Mouse (Mus musculus): Measurements from ENCODE around the gene Ano7.
A peak's percentile ranks its signal among the peaks of the same experiment; 100 is the strongest.
"Not testable (repeated sequence)": the region's sequence is repeated elsewhere in the genome, so short reads cannot be mapped to it uniquely, and the experiment has no call there.

Gene Ano7

DNA sequence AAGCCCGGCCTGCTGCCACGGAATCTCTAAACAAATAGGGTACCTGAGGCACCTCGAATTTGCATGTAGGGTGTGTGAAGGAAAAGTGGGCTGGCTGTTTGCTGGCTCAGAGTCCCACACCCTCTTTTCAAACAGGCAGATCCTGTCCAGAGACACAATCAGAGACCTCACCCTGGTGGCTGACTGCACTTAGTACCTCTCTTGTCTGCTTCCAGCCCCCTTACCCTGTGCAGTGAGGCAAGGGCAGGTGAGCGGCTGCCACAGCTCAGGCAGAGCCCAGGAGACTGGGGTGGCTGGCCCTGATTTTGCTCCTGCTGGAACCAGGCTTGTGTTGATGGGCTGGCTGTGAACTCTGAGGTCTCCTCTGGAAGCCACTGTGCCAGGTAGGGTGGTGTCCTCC is at the start of gene Ano7:
Ano7 (plus strand) TSS at position 266 of the 400 bp plus-strand sequence.
- no peak for DNase-seq

DNA sequence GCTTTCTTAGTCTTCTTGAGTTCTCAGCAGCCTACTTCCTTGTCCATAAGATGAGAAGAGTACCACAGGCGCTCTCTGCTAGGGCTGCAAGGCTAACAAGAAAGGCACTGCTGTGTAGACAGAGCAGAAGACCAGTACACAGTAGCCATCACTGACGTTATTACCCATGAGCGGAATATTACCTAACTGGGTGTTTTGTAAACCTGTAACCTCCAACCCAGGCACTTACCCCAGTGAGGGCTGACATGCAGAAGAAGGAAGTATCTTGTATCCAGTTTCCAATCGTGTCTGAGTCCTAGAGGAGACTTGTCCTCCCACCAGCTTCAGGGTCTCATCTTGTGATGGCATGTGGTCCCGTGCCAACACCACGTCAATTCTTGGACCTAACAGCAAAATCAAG is 49.8 kb upstream of the Ano7 start:
- DNase-seq = no peak

DNA sequence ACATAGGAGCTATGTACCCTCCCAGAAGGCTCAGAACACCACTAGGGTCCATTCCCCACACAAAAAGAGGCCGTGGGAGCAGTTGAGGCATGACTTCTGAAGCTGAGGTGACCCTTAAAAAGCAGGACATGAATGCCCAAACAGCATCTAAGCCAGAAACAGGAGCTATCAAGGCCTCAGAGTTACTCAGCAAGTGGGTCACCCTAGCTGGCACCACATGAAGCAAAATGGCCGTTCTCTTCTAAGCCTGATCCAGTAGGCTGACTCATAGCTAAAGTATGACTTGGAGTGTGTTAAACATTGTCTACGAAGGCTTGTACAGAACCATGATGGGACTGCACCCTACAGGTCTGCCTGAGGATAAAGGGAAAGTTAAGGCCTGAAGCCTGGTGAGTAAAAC is 47.3 kb upstream of the Ano7 start:
- no peak for DNase-seq

DNA sequence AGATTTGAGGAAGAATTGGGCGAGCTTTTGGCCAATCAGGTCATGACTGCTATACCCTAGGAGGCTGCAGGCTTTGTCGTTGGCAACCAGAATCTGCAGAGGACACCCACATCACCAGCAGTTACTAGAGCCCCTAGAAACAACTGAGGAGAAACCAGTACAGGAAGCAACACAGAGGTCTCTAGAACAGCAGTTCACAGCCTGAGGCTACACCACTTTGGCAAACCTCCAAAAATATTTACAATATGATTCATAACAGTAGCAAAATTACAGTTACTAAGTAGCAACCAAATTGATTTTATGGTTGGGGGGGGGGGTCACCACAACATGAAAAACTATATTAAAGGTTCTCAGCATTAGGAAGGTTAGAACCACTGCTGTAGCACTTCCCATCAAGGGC is 39.1 kb upstream of the Ano7 start:
- DNase-seq = no peak

DNA sequence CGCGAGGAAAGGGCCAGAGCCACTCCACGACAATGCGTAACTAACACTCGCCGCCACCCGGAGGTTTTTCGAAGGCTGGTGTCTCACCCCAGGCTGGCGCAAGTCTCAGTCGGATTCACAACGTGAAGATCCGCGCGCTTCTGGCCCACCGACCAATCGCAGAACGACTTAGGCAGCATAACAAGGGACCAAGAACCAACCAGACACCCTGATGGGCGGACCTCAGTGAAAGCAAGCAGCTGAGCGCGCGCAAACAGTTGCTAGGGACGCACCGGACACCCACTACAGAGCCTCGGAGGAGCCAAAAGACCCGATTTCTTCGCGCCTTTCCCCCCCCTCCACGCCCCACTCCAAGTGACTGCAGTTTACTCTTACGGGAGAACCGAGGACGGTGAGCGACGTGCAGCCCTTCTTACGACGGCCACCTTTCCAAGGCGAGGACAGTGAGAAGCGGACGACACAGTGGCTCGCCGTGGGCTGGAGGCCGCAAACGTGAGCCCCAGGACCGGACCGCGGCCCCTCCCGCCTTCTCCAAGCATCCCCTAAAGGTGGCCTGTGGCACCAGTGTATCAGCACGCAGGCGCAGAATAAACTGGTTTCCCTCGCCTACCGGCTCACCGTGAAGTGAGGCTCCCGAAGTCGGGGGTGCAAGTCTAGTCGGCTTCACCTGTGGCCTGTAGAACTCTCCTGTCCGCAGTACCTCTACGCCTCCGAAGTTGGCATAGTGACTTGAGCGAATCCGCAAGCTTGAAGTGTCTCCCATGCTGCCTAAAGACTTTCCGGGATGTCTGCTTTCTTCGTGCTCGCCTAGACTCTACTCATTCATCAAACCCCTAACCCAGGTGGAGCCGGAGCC is 30.9 kb upstream of the Ano7 start, which contains the start of the genes Ppp1r7 and Pask:
Ppp1r7 (plus strand) TSS at position 207 of the 856 bp plus-strand sequence.
Pask (minus strand) TSS at position 835 of the 856 bp plus-strand sequence.
- DNase-seq = peak; percentile 96

DNA sequence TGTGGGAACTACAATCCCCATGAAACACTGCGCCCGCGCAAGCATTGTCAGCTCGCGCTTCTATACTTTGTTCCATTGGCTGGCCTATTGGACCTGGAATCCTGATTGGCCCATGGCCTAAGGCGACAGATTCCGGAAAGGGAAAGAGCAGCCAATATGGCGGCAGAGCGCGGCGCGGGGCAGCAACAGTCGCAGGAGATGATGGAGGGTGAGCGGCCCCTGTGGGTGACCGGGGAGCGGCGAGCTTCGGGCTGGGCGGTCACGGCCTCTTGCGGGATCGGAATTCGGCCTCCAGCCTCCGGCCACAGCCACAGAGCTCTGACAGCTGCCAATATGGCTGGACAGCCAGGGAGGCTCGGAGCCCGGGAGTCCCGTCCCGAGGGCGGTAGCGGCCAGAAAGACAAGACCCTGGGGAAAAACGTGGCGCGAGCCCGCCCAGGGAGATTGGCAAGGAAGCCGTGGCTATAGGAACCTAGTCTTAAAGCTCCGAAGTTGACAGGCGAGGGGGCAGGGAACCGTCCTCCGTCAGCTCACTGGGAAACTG is 30.2 kb upstream of the Ano7 start:
- peak; percentile 95 for DNase-seq

DNA sequence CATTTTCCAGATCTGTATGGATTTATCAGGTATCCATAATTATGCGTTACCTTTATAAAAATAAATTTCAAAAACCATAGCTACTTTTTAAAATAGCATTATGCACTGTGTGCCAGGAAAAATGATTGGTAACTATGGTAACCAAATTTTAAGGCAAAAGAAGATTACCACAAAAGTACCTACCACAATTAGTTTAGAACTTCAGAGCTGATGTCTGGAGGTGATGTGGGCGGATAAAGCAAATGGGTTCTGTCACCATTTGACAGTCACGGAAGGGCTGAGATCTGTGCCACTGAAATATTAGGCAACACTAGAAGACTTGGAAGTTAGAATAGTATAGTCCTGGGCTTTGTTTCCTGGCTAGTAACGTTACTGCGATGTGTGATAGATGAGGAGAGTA is 26.6 kb upstream of the Ano7 start:
- DNase-seq = no peak

DNA sequence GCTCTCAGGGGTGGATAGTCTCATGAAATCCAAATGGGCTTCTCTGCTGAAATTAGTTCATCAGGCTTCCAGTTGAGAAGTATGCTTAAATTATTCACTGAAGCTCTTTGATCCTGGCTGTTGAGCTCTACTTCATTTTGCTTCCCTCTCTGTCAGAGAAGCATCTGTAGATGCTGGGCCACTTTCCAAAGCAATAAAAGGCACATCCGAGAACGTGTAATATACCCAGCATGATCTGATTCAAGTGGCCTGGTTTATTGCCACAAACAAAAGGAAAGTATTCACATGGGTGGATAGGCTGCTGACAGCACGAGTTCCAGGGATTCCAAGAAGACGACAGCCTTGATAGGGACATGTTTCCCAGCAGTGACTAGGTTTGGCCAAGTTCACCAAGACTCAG is 24.0 kb upstream of the Ano7 start:
- DNase-seq = no peak

DNA sequence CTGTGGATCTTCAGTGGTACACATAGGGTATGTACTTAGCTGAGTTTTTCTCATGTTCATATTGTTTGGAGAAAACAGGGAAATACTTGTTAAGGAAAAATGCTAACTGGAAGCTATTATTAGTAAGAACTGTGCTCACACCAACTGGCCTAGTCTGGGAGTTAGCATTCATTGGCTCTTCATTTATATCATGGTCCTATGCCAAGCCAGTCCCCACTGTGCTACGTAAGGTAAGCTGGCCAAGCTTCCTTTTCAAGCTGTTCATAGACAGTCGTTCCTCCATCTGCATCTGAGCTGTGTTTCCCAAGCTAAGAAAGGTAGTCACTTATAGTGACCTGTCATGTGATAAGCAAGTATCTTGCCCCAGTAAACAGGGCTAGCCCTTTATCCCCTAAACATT is 21.0 kb upstream of the Ano7 start:
- DNase-seq = no peak

DNA sequence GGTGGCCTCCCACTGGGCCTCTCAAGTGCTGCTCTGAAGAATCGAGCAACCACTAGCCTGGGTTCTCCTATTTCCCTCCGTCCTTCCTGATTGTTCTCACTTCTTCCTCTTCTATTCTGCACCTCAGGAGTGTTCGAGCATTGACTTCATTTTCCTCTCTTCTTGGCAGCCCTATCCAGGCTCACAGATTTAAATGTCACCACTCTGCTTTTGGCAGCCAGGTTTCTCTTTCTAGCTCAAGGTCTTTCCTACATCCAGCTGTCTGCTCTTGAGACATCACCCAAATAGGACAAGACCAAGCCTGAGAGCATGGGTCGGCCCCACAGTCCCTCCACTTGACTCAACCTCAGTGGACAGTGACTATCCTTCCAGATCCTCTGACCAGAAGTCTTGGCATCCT is 11.1 kb upstream of the Ano7 start:
- DNase-seq = no peak

DNA sequence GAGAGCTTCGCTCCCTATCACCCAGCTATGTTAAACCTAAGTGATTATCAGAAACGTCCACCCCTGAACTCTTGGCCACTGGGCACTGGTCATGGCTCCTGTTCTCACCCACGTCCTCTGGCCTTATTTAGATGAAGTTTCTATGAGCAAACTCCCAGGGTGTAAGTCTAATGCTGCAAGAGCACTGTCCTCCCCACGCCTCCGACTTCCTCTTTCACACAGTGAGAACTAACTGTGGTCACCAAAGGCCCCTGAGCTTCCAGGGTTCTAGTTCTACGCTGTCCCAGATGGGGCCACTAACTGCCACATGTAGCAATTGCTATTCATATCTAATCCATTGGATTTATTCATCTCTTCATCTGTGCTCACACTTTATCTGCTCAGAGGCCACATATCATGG is 8.1 kb upstream of the Ano7 start:
- no peak for DNase-seq

DNA sequence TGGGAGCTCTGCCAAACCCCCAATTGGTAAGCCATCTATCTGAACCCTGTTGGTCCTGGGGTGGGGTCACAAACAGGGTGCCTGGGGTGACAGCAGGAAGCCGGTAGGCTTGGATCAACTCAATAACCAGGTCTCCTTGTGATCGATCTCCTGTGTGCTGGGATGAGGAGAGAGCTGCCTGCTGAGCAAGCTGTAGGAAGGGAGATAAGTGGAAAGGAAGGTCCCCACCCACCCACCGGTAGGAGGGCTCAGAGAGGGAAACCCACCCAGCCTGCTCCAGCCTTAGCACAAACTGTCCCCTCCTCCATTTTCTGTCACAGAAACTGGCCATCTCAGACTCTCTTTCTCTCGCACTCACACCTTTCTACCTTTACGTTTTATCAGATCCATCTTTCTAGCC is 3.6 kb downstream of the Ano7 start:
- no peak for DNase-seq

DNA sequence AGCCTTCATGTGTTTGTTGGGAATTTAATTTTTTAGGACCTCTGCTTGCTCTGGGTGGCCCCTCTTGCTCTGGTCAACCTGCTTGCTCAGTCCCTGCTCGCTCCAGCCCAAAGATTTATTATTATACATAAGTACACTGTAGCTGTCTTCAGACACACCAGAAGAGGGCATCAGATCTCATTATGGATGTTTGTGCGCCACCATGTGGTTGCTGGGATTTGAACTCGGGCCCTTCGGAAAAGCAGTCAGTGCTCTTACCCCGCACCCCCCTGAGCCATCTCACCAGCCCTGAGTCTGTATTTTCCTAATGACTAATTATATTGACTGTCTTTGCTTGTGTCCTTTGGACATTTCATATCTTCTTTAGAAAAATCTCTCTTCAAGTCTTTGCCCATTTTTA is 5.4 kb downstream of the Ano7 start:
- no peak for DNase-seq

DNA sequence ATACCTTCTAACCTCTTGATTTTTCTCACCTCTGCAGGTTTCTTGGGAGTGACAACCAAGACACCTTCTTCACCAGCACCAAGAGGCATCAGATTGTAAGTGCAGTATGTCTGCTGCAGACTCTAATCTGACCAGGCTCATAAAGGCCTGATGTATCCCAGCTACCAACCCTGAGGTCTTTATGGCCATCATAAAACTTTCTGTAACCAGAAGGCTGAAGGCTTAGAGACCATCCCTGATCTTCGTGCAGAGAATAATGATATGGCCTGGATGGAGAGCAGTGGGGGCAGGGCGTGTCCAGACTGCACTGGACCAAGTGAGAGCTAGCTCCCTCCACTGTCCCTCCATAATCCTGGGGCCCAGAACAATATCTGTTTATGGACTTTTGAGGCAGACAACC is 13.5 kb downstream of the Ano7 start:
- no peak for DNase-seq

DNA sequence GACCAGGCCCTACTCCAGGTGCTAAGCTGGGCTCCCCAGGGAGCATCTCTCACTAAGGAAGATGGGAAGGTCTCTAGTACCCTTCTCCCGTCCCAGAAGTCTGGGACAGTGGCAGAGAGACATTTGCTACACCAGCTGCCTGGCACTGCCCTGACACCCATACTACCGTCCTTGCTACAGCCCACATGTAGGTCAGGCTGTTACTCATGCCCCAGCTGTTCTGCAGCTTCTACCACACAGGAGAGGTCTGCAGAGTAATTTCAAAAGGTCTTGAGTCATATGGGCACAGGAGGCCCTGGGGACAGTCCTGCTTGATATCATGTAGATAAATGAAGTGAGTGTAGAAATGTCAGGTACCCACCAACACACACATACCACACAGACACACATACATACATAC is 15.2 kb downstream of the Ano7 start:
- DNase-seq = no peak

DNA sequence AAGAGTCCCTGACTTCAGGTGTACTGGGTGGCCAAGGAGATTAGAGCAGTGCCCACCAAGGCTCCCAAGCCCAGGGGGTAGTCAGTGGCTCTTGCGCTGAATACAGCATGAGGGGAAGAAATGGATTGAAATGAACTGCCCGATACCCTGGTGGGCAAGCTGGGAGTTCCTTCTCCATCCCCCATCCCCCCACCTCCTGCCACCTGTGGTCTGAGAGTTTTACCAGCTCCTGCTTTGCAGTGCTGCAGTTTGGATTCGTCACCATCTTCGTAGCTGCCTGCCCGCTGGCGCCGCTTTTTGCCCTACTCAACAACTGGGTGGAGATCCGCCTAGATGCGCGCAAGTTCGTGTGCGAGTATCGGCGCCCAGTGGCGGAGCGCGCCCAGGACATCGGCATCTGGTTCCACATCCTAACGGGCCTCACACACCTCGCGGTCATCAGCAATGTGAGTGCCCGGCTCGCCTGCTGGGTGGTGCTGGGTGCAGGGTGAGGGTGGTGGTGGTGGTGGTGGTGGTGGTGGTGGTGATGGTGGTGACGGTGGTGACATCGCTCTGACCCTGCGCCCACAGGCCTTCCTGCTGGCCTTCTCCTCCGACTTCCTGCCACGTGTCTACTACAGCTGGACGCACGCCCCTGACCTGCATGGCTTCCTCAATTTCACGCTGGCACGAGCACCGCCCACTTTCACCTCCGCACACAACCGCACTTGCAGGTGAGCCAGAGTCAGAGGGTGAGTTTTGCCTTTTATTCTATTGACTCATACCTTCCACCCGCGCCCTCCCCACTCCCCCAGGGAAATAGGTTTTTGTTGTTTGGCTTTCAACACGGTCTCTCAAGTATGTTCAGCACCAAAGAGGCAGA is 27.7 kb downstream of the Ano7 start:
- DNase-seq = no peak

DNA sequence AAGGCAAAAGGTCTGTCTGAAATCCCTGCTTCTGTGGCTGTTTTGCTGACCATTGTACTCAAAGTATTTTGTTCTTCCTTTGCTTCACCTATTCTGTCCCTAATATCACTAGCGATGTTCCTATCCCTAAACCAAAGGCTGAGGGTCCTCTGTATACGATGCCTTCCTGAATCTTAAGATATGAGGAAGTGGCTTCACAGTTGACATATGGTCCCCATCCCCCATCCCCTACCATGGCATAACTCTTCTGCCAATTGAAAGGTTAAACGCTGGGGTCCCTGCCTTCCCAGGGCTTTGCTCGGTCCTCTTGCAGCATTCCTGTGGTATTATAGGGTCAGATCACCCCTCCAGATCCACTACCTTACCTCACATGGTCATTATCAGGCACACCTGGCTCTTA is 29.7 kb downstream of the Ano7 start:
- DNase-seq = no peak

DNA sequence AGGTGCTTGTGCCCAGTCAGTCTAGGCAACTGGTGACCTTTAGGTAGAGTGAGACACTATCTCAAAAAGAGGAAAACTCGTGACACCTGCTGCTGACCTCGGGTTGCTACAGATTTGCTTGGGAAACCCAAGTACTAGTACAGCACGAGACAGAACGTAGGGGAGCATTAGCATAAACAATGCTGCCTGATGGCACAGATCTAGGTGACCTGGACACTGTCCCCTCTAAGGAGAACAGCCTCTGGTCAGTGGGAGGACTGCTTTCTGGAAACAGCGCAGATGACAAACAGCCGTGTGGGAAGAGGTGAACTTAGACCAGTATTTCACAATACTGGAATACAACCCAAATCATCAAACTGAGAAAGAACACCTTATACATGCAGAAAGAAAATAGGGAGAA is 58.4 kb downstream of the Ano7 start:
- DNase-seq = no peak

DNA sequence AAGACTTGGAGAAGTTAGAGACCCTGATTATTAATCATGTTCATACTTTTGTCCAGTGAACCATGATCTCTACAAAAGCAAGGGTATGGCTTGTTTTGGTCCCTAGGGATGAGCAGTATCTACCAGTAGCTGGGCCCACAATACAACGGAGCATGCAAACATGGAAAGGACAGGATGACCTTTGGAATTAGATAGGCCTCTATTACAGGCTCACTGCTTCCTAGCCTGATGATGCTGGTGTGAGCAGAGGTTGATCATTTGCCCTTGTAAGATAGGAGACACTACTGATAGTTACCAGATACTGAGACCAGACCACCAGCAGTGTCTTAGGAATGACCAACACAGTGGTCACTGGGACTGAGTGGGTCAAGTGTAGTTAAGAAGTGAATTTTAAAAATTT is 65.6 kb downstream of the Ano7 start:
- DNase-seq = no peak

DNA sequence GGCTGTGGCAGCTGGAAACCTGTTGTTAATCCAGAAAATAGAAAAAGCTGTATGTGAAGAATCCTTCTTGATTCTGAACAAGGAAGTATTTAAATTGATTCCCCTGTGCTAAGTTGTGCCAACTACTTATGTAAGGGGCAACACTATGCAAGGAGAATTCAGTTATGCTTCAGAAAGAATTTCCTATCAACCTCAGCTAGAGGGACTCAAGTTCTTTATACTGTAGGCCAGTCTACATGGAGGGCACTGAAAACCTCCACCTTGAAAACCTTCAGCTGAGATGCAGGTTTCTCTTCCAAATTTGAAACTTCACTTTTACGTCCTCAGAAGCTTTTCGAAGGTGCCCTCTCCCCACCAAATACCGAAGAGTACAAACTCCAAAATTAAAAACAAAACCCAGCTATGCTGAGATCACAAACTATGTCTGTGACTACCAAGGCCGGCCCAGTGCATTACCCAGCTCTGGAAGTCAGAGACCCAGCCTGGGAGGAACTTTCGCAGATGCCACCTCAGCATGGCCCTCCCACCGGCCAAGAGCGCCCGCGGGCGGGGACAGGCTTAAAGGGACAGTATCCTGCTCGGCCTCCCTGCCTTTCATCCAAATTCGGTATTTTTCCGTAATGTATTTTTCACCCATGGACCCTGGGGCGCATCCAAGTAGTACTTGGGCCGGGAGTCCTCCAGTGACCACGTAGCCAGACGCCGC is 70.8 kb downstream of the Ano7 start:
- DNase-seq = peak; percentile 90

DNA sequence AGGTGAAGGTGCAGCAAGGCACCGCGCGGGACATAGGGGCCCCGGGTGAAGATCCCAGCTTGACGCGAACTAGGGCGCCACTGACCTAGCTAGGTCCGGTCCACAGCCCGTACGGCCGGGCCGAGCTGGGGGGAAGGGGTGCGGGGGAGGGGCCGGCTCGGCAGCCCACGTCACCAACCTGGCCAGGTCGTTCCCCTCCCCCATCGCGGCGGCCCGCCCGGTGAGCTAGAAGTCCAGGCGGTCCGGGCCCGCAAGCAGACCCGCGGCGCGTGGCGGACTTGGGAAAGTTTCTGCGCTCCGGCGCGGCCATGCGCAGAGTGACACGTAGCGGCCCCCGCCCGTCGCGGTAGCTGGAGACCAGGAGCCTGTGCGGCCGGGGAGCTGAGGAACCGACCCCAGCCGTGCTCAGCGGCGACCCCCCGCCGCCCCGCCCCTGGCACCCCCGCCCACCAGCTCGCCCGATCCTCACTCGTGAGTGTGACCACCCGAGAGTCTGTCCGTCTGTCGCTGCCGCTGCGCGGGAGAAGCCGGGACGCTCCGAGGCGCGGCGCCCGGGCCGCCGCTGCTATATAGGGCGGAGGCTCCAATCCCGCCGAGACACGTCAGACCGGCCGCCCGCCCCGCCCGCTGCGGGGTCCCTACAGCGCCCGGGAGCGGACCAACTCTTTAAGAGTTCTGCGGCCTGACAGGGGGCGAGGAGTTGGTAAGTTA is 71.5 kb downstream of the Ano7 start:
- peak; percentile 76 for DNase-seq

DNA sequence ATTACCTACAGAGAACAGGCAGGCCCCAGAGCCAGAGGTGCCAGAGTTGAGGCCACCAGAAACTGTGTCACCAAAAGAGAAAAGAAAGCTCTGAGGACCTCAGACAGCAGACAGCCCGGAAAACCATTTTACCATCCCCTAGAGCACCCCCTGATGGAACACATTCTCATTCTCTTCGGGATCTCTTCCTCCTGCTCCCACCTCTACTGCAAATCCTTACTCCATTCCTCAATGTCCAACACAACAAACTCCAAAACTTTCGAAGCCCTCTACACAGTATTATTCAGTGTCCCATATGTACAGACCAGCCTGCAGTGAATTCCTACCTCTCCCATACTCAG is 72.1 kb downstream of the Ano7 start:
- no peak for DNase-seq

DNA sequence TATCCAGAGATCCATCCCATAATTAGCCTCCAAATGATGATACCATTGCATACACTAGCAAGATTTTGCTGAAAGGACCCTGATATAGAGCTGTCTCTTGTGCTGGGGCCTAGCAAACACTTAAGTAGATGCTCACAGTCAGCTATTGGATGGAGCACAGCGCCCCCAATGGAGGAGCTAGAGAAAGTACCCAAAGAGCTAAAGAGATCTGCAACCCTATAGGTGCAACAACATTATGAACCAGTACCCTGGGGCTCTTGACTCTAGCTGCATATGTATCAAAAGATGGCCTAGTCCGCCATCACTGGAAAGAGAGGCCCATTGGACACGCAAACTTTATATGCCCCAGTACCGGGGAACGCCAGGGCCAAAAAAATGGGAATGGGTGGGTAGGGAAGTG is 76.4 kb downstream of the Ano7 start:
- not testable (repeated sequence) for DNase-seq
